Mouse (Mus musculus) E14TG2a.4 (cell line): ENCODE data around the gene Rmnd1.

ENCODE experiments used
- CTCF ChIP-seq: conservative IDR thresholded peaks from 2 replicates; pipeline ENCODE4 v1.5.1; 2014; ENCODE audit warnings: low read length
- POU5F1 ChIP-seq: IDR thresholded peaks from 2 replicates; pipeline ENCODE4 v1.6.1; 2014; ENCODE audit warnings: low read length, borderline replicate concordance

GRCm38 (mm10) chr10:4355882-4356451, 76.2 kb downstream of the Rmnd1 start:
- TF ChIP-seq CTCF = no peak
- TF ChIP-seq POU5F1 = no peak
